Mouse (Mus musculus) kidney, postnatal 36 days (tissue): Measurements from ENCODE around the gene Tmem108.

Experiments
- DNase-seq, 2 experiments: peaks; one replicate each; pipeline ENCODE4 v3.0.0; 2021 to 2022; ENCODE audit warnings: mixed read lengths in 2 of 2

The Tmem108 gene

GRCm38 (mm10) chr9:103761647-103762084, at the start of gene Tmem108:
Gene Tmem108 (minus strand): TSS chr9:103761837.
- peak; percentile 91 to 92 for DNase-seq

GRCm38 (mm10) chr9:103789029-103789428, 27.4 kb upstream of the Tmem108 start:
- DNase-seq, result no peak

- DNase-seq, result no peak
Observed at GRCm38 (mm10) chr9:103784156-103784555, 22.5 kb upstream of the Tmem108 start.

GRCm38 (mm10) chr9:103783276-103783675, 21.6 kb upstream of the Tmem108 start:
- no peak for DNase-seq

GRCm38 (mm10) chr9:103782306-103782705, 20.7 kb upstream of the Tmem108 start:
- DNase-seq, result no peak

- DNase-seq, result no peak
Observed at GRCm38 (mm10) chr9:103781407-103781806, 19.8 kb upstream of the Tmem108 start.

GRCm38 (mm10) chr9:103780598-103780997, 19.0 kb upstream of the Tmem108 start:
- peak in 1 of 2 experiments; percentile 12 for DNase-seq

GRCm38 (mm10) chr9:103778185-103778584, 16.5 kb upstream of the Tmem108 start:
- no peak for DNase-seq

- DNase-seq, result no peak
Observed at GRCm38 (mm10) chr9:103761151-103761571, 476 bp downstream of the Tmem108 start.

- no peak for DNase-seq
Observed at GRCm38 (mm10) chr9:103760356-103760755, 1.3 kb downstream of the Tmem108 start.

- DNase-seq, result no peak
Observed at GRCm38 (mm10) chr9:103759829-103760228, 1.8 kb downstream of the Tmem108 start.

GRCm38 (mm10) chr9:103758930-103759695, 2.5 kb downstream of the Tmem108 start:
- DNase-seq, result peak; percentile 80 to 90

- no peak for DNase-seq
Observed at GRCm38 (mm10) chr9:103758246-103758645, 3.4 kb downstream of the Tmem108 start.

- no peak for DNase-seq
Observed at GRCm38 (mm10) chr9:103752618-103753017, 9.0 kb downstream of the Tmem108 start.

- DNase-seq, result peak; percentile 50 to 65
Observed at GRCm38 (mm10) chr9:103751568-103751967, 10.1 kb downstream of the Tmem108 start.

GRCm38 (mm10) chr9:103750491-103750890, 11.1 kb downstream of the Tmem108 start:
- peak; percentile 12 to 22 for DNase-seq

- DNase-seq, result no peak
Observed at GRCm38 (mm10) chr9:103746598-103746997, 15.0 kb downstream of the Tmem108 start.

GRCm38 (mm10) chr9:103740145-103740544, 21.5 kb downstream of the Tmem108 start:
- DNase-seq, result no peak

GRCm38 (mm10) chr9:103739062-103739461, 22.6 kb downstream of the Tmem108 start:
- DNase-seq, result no peak

GRCm38 (mm10) chr9:103729716-103730115, 31.9 kb downstream of the Tmem108 start:
- no peak for DNase-seq

GRCm38 (mm10) chr9:103726751-103727462, 34.7 kb downstream of the Tmem108 start:
- DNase-seq, result peak in 1 of 2 experiments; percentile 19

GRCm38 (mm10) chr9:103725497-103725896, 36.1 kb downstream of the Tmem108 start:
- no peak for DNase-seq

GRCm38 (mm10) chr9:103721486-103721885, 40.2 kb downstream of the Tmem108 start:
- DNase-seq, result no peak

- DNase-seq, result peak; percentile 91 to 93
Observed at GRCm38 (mm10) chr9:103721081-103721480, 40.6 kb downstream of the Tmem108 start.
